Mouse (Mus musculus): ENCODE results near the gene Chn1. TPM values are rescaled to one million over a fixed set of nuclear protein-coding genes. Genes with fewer than 3 reads are reported as not detected.

Gene Chn1
- polyA plus RNA-seq, 1 experiment: 20.0 TPM

- Histone ChIP-seq H3K79me3 (ENCODE audit: low read depth) (no peaks in the 10 kb centered on the region), H3K4me3 (ENCODE audit: insufficient read depth, poor library complexity, severe bottlenecking) (no peak overlapping the region), H3K27me3 (ENCODE audit: control insufficient read depth, insufficient read depth, insufficient read length) (peaks cover 6% of the 10 kb centered on the region), H3K79me2 (ENCODE audit: control insufficient read depth, insufficient read depth) (no peaks in the 10 kb centered on the region), H3K36me3 (ENCODE audit: control insufficient read depth, insufficient read depth) (no peaks in the 10 kb centered on the region), H3ac (ENCODE audit: control insufficient read depth, insufficient read length, low read depth) (no peak overlapping the region)
- no peak for TF ChIP-seq CEBPB (IDR thresholded peaks at IDR 0.05; ENCODE audit: low read depth)
- no peak for TF ChIP-seq MYOG (IDR thresholded peaks at IDR 0.05; ENCODE audit: control insufficient read depth, extremely low read depth, insufficient read length)
- no peak for TF ChIP-seq USF1 (IDR thresholded peaks at IDR 0.05; ENCODE audit: low read depth)
- no peak for TF ChIP-seq MYOD1 (IDR thresholded peaks at IDR 0.05; ENCODE audit: control insufficient read depth, insufficient read length, low read depth)
- no peak for TF ChIP-seq FOSL1 (IDR thresholded peaks at IDR 0.05; ENCODE audit: insufficient read depth, low read length, poor library complexity, severe bottlenecking)
- no peak for TF ChIP-seq MAX (IDR thresholded peaks at IDR 0.05)
- no peak for TF ChIP-seq CTCF (IDR thresholded peaks at IDR 0.05; ENCODE audit: control insufficient read depth, insufficient read depth, insufficient read length)
Measured at GRCm38 (mm10) chr2:73780321-73781010, 5.3 kb upstream of the Chn1 start.

GRCm38 (mm10) chr2:73779796-73780195 is 4.7 kb upstream of the Chn1 start:
- Histone ChIP-seq H3ac (ENCODE audit: control insufficient read depth, insufficient read length, low read depth) (no peak overlapping the region), H3K4me3 (ENCODE audit: insufficient read depth, poor library complexity, severe bottlenecking) (no peak overlapping the region), H3K36me3 (ENCODE audit: control insufficient read depth, insufficient read depth) (no peaks in the 10 kb centered on the region), H3K79me3 (ENCODE audit: low read depth) (no peaks in the 10 kb centered on the region), H3K79me2 (ENCODE audit: control insufficient read depth, insufficient read depth) (no peaks in the 10 kb centered on the region), H3K27me3 (ENCODE audit: control insufficient read depth, insufficient read depth, insufficient read length) (peaks cover 6% of the 10 kb centered on the region)
- no peak for TF ChIP-seq MAX (IDR thresholded peaks at IDR 0.05)
- no peak for TF ChIP-seq FOSL1 (IDR thresholded peaks at IDR 0.05; ENCODE audit: insufficient read depth, low read length, poor library complexity, severe bottlenecking)
- TF ChIP-seq CEBPB (IDR thresholded peaks at IDR 0.05; ENCODE audit: low read depth): no peak
- no peak for TF ChIP-seq MYOD1 (IDR thresholded peaks at IDR 0.05; ENCODE audit: control insufficient read depth, insufficient read length, low read depth)
- no peak for TF ChIP-seq MYOG (IDR thresholded peaks at IDR 0.05; ENCODE audit: control insufficient read depth, extremely low read depth, insufficient read length)
- no peak for TF ChIP-seq CTCF (IDR thresholded peaks at IDR 0.05; ENCODE audit: control insufficient read depth, insufficient read depth, insufficient read length)
- no peak for TF ChIP-seq USF1 (IDR thresholded peaks at IDR 0.05; ENCODE audit: low read depth)

GRCm38 (mm10) chr2:73779016-73779595 is 4.0 kb upstream of the Chn1 start:
- H3K36me3 ChIP-seq (ENCODE audit: control insufficient read depth, insufficient read depth): no peaks in the 10 kb centered on the region
- H3ac ChIP-seq (ENCODE audit: control insufficient read depth, insufficient read length, low read depth): no peak overlapping the region
- no peak overlapping the region for H3K4me3 ChIP-seq (ENCODE audit: insufficient read depth, poor library complexity, severe bottlenecking)
- TF ChIP-seq MAX (IDR thresholded peaks at IDR 0.05) (no peak), FOSL1 (IDR thresholded peaks at IDR 0.05; ENCODE audit: insufficient read depth, low read length, poor library complexity, severe bottlenecking) (no peak), CEBPB (IDR thresholded peaks at IDR 0.05; ENCODE audit: low read depth) (no peak), MYOD1 (IDR thresholded peaks at IDR 0.05; ENCODE audit: control insufficient read depth, insufficient read length, low read depth) (no peak), USF1 (IDR thresholded peaks at IDR 0.05; ENCODE audit: low read depth) (no peak), MYOG (IDR thresholded peaks at IDR 0.05; ENCODE audit: control insufficient read depth, extremely low read depth, insufficient read length) (no peak), CTCF (IDR thresholded peaks at IDR 0.05; ENCODE audit: control insufficient read depth, insufficient read depth, insufficient read length) (no peak)
- H3K27me3 ChIP-seq (ENCODE audit: control insufficient read depth, insufficient read depth, insufficient read length): peaks cover 6% of the 10 kb centered on the region
- H3K79me2 ChIP-seq (ENCODE audit: control insufficient read depth, insufficient read depth): no peaks in the 10 kb centered on the region
- no peaks in the 10 kb centered on the region for H3K79me3 ChIP-seq (ENCODE audit: low read depth)

- Histone ChIP-seq H3K79me3 (ENCODE audit: low read depth) (peaks cover 4% of the 10 kb centered on the region), H3K27me3 (ENCODE audit: control insufficient read depth, insufficient read depth, insufficient read length) (peaks cover 6% of the 10 kb centered on the region), H3K4me3 (ENCODE audit: insufficient read depth, poor library complexity, severe bottlenecking) (no peak overlapping the region), H3ac (ENCODE audit: control insufficient read depth, insufficient read length, low read depth) (no peak overlapping the region), H3K36me3 (ENCODE audit: control insufficient read depth, insufficient read depth) (no peaks in the 10 kb centered on the region), H3K79me2 (ENCODE audit: control insufficient read depth, insufficient read depth) (no peaks in the 10 kb centered on the region)
- no peak for TF ChIP-seq USF1 (IDR thresholded peaks at IDR 0.05; ENCODE audit: low read depth)
- TF ChIP-seq MYOD1 (IDR thresholded peaks at IDR 0.05; ENCODE audit: control insufficient read depth, insufficient read length, low read depth): no peak
- no peak for TF ChIP-seq MAX (IDR thresholded peaks at IDR 0.05)
- TF ChIP-seq MYOG (IDR thresholded peaks at IDR 0.05; ENCODE audit: control insufficient read depth, extremely low read depth, insufficient read length): no peak
- no peak for TF ChIP-seq FOSL1 (IDR thresholded peaks at IDR 0.05; ENCODE audit: insufficient read depth, low read length, poor library complexity, severe bottlenecking)
- no peak for TF ChIP-seq CTCF (IDR thresholded peaks at IDR 0.05; ENCODE audit: control insufficient read depth, insufficient read depth, insufficient read length)
- TF ChIP-seq CEBPB (IDR thresholded peaks at IDR 0.05; ENCODE audit: low read depth): no peak
Measured at GRCm38 (mm10) chr2:73776936-73777335, 1.8 kb upstream of the Chn1 start.

- Histone ChIP-seq H3K79me3 (ENCODE audit: low read depth) (peaks cover 5% of the 10 kb centered on the region), H3K4me3 (ENCODE audit: insufficient read depth, poor library complexity, severe bottlenecking) (peak overlapping the region; percentile 50), H3K36me3 (ENCODE audit: control insufficient read depth, insufficient read depth) (no peaks in the 10 kb centered on the region), H3ac (ENCODE audit: control insufficient read depth, insufficient read length, low read depth) (peak overlapping the region; percentile 47), H3K27me3 (ENCODE audit: control insufficient read depth, insufficient read depth, insufficient read length) (peaks cover 6% of the 10 kb centered on the region), H3K79me2 (ENCODE audit: control insufficient read depth, insufficient read depth) (peaks cover 10% of the 10 kb centered on the region)
- TF ChIP-seq MAX (IDR thresholded peaks at IDR 0.05) (no peak), CEBPB (IDR thresholded peaks at IDR 0.05; ENCODE audit: low read depth) (no peak)
Measured at GRCm38 (mm10) chr2:73775683-73776310, 651 bp upstream of the Chn1 start.
